10 mouse cellular contexts compared by ENCODE assay signal in the genomic region with DNA sequence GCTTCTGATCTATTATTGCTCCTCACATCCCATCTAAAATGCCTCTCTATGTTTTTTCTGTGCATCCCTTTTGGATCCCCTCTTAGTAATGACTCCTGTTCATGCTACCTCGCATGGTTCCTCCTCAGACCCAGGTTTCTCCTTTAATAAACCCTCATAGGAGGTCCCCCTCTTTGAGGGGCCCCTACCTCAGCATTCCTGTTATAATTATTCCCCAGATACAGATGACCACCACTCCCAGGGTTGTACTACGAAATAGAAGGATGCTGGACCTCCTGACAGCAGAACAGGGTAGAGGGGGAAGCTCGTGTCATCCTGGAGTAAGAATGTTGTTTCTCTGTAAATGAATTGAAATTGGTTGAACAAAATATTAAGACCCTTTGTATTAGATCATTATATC. TPM values are rescaled to one million over a fixed set of nuclear protein-coding genes. Genes with fewer than 3 reads are reported as not detected.
A peak's percentile ranks its signal among the peaks of the same experiment; 100 is the strongest.
DNase-seq lines count a peak whose midpoint lies in the region; ATAC-seq and TF ChIP-seq lines count a peak whose summit lies in the region.
"Had no signal": no experiment of that assay in that cellular context is flagged by ENCODE, and none has a peak within 500 bp of the region (broad histone marks: within the 10 kb centered on the region; RNA-seq: fewer than 3 reads in every experiment).

A gene (plus strand): TSS at position 301 of the 400 bp plus-strand sequence.

- no peak for TF ChIP-seq EP300 in lung, postnatal 0 days (IDR thresholded peaks at IDR 0.05)

- no peak for DNase-seq in adrenal gland, postnatal 4 days (ENCODE audit: low spot score in 2 of 2)
- no peak for DNase-seq in adrenal gland, adult 18-20 months (ENCODE audit: low spot score in 2 of 2)
- no peak for DNase-seq in lung, postnatal 0 days (ENCODE audit: low spot score)
- no peak for DNase-seq in lung, adult 18-20 months
- DNase-seq in limb, embryonic 14.5 days (ENCODE audit: low spot score): no peak
- no peak for DNase-seq in urinary bladder, postnatal 36 days (ENCODE audit: low spot score in 2 of 2)
- no peak for DNase-seq in layer of hippocampus, postnatal 10 days (ENCODE audit: low spot score in 2 of 2)
- DNase-seq: kidney, postnatal 10 days; right cerebral cortex, adult 18-20 months had no signal

- 83% methylated on average over 3 of the region's 3 CpGs for WGBS in lung, postnatal 0 days
- 85% methylated on average over 3 of the region's 3 CpGs for WGBS in limb, embryonic 14.5 days
- 85% methylated on average over 3 of the region's 3 CpGs for WGBS in stomach, embryonic 15.5 days

- no peaks in the 10 kb centered on the region; the same call in 1 of the 2 replicates for H3K4me1 ChIP-seq in lung, postnatal 0 days (ENCODE audit: insufficient read depth, low read depth, low read length)
- peaks cover 10% of the 10 kb centered on the region for H3K4me1 ChIP-seq in limb, embryonic 14.5 days (ENCODE audit: control insufficient read depth, insufficient read depth, low read length)
- H3K4me1 ChIP-seq in stomach, embryonic 15.5 days: no peaks in the 10 kb centered on the region

- H3K27ac ChIP-seq in lung, postnatal 0 days (ENCODE audit: low read length): no peak within 1 kb of the TSS
- H3K27ac ChIP-seq in limb, embryonic 14.5 days (replicated peaks; ENCODE audit: low read depth, low read length): no peak within 1 kb of the TSS
- no peak within 1 kb of the TSS for H3K27ac ChIP-seq in stomach, embryonic 15.5 days

- H3K4me2 ChIP-seq in lung, postnatal 0 days (replicated peaks; ENCODE audit: low read depth, low read length): peak within 1 kb of the TSS; percentile 75
- peak within 1 kb of the TSS; percentile 79 for H3K4me2 ChIP-seq in limb, embryonic 14.5 days (replicated peaks; ENCODE audit: low read depth, low read length, severe bottlenecking)
- H3K4me2 ChIP-seq in stomach, embryonic 15.5 days: peak within 1 kb of the TSS; percentile 72

- peak within 1 kb of the TSS; percentile 79 for H3K4me3 ChIP-seq in lung, postnatal 0 days (ENCODE audit: low read depth, low read length)
- peak within 1 kb of the TSS; percentile 80 for H3K4me3 ChIP-seq in limb, embryonic 14.5 days (replicated peaks; ENCODE audit: low read length)
- H3K4me3 ChIP-seq in stomach, embryonic 15.5 days (replicated peaks): peak within 1 kb of the TSS; percentile 67

- no peak for ATAC-seq in lung, postnatal 0 days
- ATAC-seq in limb, embryonic 14.5 days (ENCODE audit: low FRiP score, low read depth): no peak
- ATAC-seq in stomach, embryonic 15.5 days (ENCODE audit: insufficient read depth, low FRiP score, low read depth): no peak

- TF ChIP-seq POLR2A in limb, embryonic 14.5 days (IDR thresholded peaks at IDR 0.05; ENCODE audit: borderline replicate concordance, extremely low read depth, insufficient read depth, insufficient read length): no peak

- H3K9ac ChIP-seq in lung, postnatal 0 days (replicated peaks; ENCODE audit: low read depth): 0 out of 2 replicates have a peak within 1 kb of the TSS, but pooled peaks have one; percentile 69
- H3K9ac ChIP-seq in limb, embryonic 14.5 days (ENCODE audit: low read depth, low read length, severe bottlenecking): 0 out of 2 replicates have a peak within 1 kb of the TSS, but pooled peaks have one; percentile 86
- H3K9ac ChIP-seq in stomach, embryonic 15.5 days: no peak within 1 kb of the TSS

- no peak for TF ChIP-seq CTCF in lung, postnatal 0 days (IDR thresholded peaks at IDR 0.05)

- peaks cover 3% of the 10 kb centered on the region; the same call in 1 of the 2 replicates for H3K9me3 ChIP-seq in lung, postnatal 0 days (ENCODE audit: low read length)
- peaks cover 9% of the 10 kb centered on the region; the same call in 1 of the 2 replicates for H3K9me3 ChIP-seq in limb, embryonic 14.5 days (ENCODE audit: control insufficient read depth, low read length)
- H3K9me3 ChIP-seq in stomach, embryonic 15.5 days: no peaks in the 10 kb centered on the region

- no peaks in the 10 kb centered on the region for H3K27me3 ChIP-seq in lung, postnatal 0 days (replicated peaks; ENCODE audit: insufficient read depth, low read length)
- H3K27me3 ChIP-seq in limb, embryonic 14.5 days (ENCODE audit: control insufficient read depth, insufficient read depth, low read length): no peaks in the 10 kb centered on the region
- H3K27me3 ChIP-seq in stomach, embryonic 15.5 days (replicated peaks): no peaks in the 10 kb centered on the region

- H3K36me3 ChIP-seq in lung, postnatal 0 days (ENCODE audit: insufficient read depth, low read length): no peaks in the 10 kb centered on the region
- H3K36me3 ChIP-seq in limb, embryonic 14.5 days (ENCODE audit: control insufficient read depth, insufficient read depth, low read length): no peaks in the 10 kb centered on the region
- H3K36me3 ChIP-seq in stomach, embryonic 15.5 days: no peaks in the 10 kb centered on the region

RNA-seq across cellular contexts. Expression of the gene that starts here (rescaled TPM):
- 10 to 100 TPM; 16.7 to 18.7 TPM for total RNA-seq in adrenal gland, postnatal 4 days (2021)
- total RNA-seq in adrenal gland, adult 18-20 months (2021): 1 to 10 TPM; 4.5 to 6.2 TPM
- polyA plus RNA-seq in lung, postnatal 0 days (2015; fragmentation: Nextera tagmentation; extraction: Ambion mirVana): 2.7 and 2.9 TPM in 2 replicates
- 9.1 and 9.3 TPM in 2 replicates for polyA plus RNA-seq in limb, embryonic 14.5 days (2012; rRNA removed)
- polyA plus RNA-seq in limb, embryonic 14.5 days (2014; fragmentation: Nextera tagmentation; extraction: Ambion mirVana): 2.6 and 3.2 TPM in 2 replicates
- 4.0 and 4.6 TPM in 2 replicates for polyA plus RNA-seq in stomach, embryonic 15.5 days (2015; fragmentation: Nextera tagmentation; extraction: Ambion mirVana)
- 1 to 10 TPM; 5.0 TPM for total RNA-seq in layer of hippocampus, postnatal 10 days (2021)
